Mouse (Mus musculus): Measurements from ENCODE around the gene Ercc6l.
"Not testable (repeated sequence)": the region's sequence is repeated elsewhere in the genome, so short reads cannot be mapped to it uniquely, and the experiment has no call there.

Gene Ercc6l

DNA sequence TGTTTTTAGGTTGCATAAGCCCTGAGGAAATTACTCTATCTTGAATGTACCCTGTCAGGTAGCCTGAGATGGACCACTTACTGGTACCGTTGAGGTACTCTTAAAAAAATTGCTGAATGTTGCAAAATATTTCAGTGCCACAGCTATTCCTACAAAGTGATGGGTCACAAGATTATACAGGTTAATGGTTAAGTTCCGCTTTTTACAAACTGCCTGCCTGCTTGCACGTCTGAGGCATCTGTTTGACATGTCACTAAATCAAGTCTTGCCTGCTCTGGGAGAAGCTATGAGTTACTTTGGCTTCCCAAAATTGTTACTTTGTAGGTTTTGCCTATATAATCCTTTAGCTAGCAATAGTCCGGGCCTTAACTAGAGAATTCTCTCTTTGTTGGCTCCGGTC lies 47.5 kb downstream of the Ercc6l start:
- DNase-seq (ENCODE audit: low spot score) = not testable (repeated sequence)

DNA sequence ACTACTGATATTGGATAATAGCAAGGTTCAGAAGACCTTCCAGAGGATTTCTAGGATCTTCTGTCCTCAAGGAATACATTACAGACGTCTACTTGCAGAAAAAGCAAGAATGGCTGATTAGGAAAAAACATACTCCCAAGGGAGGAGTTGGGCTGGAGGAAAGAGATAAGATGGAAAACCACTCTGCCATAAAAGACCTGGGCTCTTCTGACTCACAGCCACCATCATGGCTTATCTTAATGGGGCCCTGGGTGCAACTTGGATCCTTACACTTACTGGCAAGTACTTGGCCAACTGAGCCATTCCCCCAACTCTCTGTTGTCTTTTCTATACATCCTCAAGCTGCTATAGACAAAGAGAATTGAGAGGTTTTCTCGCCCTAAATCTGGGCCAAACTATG lies 53.1 kb downstream of the Ercc6l start:
- not testable (repeated sequence) for DNase-seq (ENCODE audit: low spot score)

DNA sequence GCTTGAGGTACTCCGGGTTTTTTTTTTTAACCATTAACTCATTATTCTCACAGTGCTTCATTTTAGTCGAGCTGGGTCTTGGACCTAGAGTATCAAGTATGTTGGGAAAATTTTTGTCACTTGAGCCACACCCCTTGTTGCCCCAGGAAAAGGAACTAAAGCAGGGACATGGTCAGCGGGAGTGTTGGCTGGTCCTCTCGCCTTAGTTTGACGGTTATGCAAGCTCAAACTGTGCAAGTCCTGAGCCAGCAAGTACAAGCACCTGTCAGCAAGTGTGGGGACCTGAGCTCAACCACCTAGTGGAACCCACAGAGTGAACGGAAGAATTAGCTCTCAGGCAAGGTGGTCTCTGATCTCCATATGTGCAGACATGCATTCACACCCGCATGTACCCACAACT lies 55.0 kb downstream of the Ercc6l start:
- no peak for DNase-seq (ENCODE audit: low spot score)

DNA sequence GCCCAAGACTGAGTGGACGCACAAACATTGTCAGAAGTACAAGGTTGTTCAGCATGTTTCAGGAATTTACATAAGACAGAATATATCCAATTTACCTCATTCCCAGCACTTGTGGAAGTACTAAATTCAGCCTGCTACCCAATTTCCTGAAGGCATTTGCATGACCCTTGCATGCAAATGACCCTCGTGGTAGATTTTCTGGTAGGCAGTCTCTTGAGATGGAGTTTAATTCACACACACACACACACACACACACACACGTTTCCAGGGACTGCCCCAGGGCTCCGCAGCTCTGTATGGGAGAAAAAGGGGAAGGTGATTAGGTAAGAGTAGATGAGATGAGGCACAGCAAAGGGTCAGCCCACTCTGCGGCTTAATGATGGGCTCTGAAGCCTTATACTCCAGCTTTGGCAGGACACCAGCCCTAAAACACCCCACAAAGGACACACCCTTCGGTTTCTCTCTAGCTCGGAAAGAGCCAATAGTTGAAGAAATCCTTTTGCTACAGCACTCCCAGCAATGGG lies 62.4 kb downstream of the Ercc6l start:
- DNase-seq (ENCODE audit: low spot score) = no peak

Measured in ovary, adult 18-20 months (tissue).